Mouse (Mus musculus) spleen, adult 18-20 months (tissue): Measurements from ENCODE around the gene Dgkb.

Source experiments
- DNase-seq, 2 experiments: peaks; one replicate each; pipeline ENCODE4 v3.0.0; 2022; ENCODE audit warnings: mixed read lengths in 2 of 2

The Dgkb gene

DNA sequence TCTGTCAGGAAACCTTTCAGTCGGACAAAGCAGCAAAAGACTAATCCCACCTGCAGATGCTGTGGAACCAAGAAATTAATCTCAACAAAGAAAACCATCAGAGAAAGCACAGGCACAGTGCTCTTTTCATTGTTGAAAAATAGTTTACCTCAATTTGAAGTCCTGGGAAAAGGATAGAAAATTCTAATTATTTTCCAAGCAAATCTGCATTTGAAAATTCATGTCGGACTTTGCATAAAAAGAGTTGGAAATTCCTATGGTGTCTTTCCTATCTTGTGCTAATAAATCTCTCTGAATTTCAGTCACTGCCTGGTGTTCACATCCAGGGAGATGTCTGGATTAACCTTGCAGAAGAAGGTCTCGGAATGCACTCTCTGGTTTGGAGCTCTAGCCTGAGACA, at the start of gene Dgkb:
Dgkb (plus strand) TSS at position 301 of the 400 bp plus-strand sequence.
- DNase-seq, result no peak

- DNase-seq, result no peak
Measured at GRCm38 (mm10) chr12:37769844-37770243, 47.7 kb upstream of the Dgkb start.

GRCm38 (mm10) chr12:37773681-37774357, 43.7 kb upstream of the Dgkb start:
- DNase-seq, result no peak

- DNase-seq, result no peak
Measured at GRCm38 (mm10) chr12:37774591-37774990, 42.9 kb upstream of the Dgkb start.

- DNase-seq, result no peak
Measured at GRCm38 (mm10) chr12:37796265-37796928, 21.1 kb upstream of the Dgkb start.

DNA sequence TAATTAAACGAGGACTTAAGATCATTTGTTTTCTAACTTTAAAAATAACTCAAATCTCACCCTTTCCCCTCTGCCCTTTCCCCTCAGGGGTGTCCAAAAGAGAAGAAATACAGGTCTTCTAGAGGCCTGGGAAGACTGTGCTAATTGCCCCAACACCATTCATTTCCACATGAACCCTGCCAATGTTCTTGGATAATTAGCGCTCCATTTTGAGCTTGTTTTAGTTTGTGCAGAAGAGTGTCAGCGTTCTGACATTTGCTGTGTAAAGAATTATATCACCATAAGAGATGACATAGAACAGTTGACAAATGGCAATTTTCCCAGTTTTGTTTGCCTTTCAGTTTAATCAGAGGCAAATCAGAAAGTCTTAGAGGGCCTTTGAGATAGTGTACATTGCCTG, 3.4 kb upstream of the Dgkb start:
- no peak for DNase-seq

- no peak for DNase-seq
Measured at GRCm38 (mm10) chr12:37821052-37821810, 3.7 kb downstream of the Dgkb start.

DNA sequence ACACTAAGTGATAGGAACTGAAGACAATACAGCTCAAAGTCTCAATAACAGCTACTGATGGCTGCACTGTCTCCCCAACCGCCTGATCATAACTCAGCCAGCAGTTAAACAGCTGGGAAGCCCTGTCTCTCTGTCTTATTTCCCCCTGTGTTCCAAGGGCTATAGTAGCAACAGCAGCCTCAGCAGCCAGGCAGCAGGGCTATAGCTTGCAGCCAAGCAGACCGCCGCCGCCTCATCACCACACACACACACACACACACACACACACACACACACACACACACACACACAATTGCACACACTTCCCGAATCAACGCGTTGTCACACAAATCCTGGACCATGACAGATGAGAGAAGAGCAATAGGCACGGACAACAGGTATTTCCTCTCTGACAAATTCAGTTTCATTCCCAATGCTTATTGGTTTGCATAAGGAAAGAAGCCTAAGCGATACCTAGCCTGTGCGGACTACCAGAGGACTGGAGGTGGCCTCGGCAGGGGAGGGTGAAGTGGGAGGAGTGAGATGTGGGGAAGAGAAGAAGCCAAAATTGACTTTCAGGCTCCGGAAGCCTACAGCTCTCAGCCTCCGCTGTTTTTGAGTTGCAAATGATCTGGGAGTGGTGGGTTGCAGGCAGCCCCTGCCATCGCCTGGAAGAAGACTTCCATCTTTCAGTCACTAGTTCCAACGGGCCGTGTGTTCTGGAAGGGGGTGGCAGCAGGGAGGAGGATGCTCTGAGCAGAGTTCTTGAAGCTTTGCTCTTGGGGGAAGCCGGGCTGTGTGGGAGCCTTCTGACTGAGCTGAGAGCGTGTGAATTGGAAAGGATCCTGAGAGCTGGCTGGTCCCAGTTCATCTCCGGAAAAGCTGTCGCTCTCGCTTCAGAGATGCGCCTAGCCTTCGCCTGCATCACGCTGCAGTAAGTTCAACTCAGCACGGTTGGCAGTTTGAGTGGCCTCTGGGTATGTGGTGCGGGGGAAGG, 62.8 kb downstream of the Dgkb start:
- no peak for DNase-seq

DNA sequence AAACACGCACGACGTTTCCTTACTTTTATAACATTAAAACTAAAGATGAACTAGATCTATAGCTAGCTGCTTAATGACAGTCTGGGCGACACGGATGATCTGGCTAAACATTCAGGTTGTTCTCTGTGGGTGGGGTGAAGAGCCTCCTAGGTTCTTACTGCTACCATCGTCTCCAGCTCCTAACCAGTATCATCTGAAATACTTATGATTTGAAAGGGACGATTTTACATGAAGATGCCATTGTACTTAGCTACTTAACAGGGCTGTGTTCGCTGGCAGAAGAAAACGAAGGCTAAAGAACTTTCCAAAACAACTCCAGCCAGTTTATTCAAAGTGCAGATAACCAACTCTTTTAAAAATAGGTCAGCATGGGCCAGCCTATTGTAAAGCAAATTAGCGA, 63.9 kb downstream of the Dgkb start:
- DNase-seq, result no peak

GRCm38 (mm10) chr12:37882796-37883195, 65.3 kb downstream of the Dgkb start:
- no peak for DNase-seq

DNA sequence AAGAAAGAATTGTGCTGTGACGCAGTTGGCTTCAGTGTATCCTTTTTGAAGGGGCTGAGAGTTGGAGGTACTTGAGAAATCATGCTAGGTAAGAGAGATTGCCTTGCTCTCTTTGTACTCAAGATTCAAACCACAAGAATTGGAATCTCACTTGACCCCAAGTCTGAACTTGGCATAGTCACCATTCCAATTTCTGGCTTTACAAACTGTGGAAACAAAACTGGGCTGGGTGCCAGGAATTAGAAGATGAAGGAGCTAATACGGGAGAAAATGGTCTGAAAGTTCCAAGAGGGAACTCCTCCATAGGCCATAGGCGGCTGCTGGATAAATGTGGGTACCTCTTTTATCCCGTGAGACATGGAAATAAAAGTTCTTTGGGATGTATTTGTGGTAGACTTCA, 66.3 kb downstream of the Dgkb start:
- DNase-seq, result no peak

- no peak for DNase-seq
Measured at GRCm38 (mm10) chr12:37888591-37888990, 71.1 kb downstream of the Dgkb start.

- DNase-seq, result no peak
Measured at GRCm38 (mm10) chr12:37889431-37889830, 71.9 kb downstream of the Dgkb start.

DNA sequence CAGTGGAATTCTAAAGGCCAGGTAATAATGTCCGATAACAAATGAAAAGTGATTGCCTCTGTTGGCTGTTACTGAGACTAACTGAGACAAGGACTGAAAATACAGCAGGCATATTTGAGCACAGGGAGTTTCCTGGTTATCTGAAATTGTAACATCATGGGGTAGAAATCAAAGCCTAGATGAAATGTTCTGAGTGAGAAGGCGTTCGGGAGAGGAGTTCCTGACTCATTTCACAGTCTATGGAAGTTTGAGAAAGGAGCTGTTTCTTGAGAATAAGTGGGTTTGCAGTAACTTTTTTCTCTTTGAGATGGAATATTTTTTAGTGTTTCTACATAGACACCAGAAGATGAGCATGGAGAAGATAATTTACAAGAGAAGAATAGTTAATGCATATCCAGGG, 73.8 kb downstream of the Dgkb start:
- no peak for DNase-seq

GRCm38 (mm10) chr12:37942163-37942562, 124.6 kb downstream of the Dgkb start:
- no peak for DNase-seq

GRCm38 (mm10) chr12:37956193-37956592, 138.7 kb downstream of the Dgkb start:
- DNase-seq, result no peak

DNA sequence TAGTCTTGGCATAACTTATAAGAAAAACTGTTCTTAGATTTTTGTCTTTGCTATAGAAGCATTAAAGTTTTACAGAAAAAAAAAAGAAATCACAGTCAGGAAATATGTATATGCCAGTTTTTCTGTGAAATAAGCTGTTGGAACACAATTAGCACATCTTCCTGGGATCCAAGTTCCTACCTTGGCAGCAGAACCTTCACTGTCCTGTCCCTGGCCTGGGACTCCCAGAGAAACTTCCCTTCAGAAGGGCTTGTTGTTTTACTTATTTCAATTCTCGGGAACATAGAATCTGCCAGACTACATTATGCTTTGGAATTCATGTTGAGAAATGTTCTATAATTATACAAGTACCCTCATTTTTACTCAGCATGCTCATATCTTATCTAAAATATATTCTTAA, 154.0 kb downstream of the Dgkb start:
- no peak for DNase-seq

DNA sequence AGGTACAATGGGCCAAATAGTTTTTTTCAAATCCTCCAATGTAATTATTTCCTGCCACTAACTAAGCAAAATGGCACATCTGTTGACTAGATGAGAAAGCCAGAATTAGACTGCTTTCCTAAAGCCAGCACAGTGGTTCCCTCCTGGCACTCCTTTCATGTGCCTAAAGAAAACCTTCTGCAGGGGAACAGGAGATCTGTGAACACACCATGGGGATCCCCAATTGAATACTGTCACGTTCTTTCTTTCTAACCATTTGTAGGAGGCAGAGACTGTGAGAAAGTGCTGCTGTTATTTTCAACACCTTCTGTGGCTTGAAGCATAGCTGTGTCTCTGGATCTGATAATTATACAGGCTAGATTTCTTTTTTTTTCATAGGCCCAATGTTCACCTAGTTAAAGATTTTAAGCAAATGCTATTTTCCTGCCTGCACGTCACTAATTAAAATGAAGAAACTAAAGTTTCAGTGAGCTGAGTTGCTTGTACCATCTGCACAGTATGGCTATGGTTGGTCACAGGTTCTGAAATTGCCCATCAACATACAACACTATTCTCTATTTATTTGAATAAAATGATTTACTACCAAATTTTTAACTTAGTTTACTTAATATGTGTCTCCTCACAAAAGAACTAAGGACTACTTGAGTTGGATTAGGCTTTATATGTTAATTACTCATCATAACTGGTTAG, 161.1 kb downstream of the Dgkb start:
- DNase-seq, result no peak

GRCm38 (mm10) chr12:37985352-37985751, 167.8 kb downstream of the Dgkb start:
- DNase-seq, result no peak

- DNase-seq, result no peak
Measured at GRCm38 (mm10) chr12:37988066-37988591, 170.6 kb downstream of the Dgkb start.

DNA sequence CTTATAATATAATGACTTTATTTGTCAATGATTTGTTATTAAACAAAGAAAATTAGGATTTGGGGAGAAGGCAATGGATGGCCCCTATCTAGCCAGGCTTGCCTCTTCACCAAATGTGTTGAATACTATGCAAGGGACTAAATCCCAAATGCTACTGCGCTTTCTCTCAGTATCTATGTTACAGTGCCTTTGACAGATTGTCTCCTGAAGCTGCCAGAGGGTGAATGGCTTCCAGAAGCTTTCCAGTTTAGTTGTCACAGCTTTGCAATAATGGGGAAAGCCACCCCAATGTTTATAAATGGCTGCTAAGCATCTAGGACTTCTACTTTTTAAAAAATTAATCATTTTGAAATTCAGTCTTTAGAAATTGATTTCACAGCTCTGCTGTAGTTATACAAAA, 175.7 kb downstream of the Dgkb start:
- no peak for DNase-seq

DNA sequence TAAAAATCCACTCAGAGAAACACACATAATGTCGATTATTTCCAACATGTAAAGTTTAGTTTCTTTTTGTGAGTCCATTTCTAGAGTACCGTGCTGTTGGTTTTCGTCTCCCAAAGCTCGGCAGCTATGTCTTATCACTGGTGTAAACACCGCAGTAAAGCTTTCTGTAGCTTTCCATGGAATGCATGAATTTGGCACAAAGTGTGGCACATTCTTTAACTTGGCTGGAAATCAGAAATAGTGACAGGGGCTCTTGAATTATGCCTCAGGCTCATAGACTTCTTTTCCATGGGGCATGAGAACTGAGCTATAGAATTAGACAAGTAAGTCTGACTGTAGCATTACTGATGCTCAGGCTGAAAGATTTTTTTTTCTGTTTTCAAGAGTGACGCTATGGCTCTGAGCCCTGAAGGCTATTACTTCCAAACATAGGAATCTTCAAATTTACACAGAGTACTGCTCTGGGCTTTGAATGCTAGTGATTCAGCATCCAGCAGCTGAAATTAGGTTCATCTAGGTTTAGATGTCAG, 179.0 kb downstream of the Dgkb start:
- DNase-seq, result no peak
